Mouse (Mus musculus) neural tube, embryonic 11.5 days (tissue): ENCODE measurements around the gene Tmc8. TPM values are rescaled to one million over a fixed set of nuclear protein-coding genes. Genes with fewer than 3 reads are reported as not detected.

ENCODE experiments used
- ATAC-seq: fragments of 200-750 bp; cut with Nextera tagmentation; 2 replicates; pipeline ENCODE4 v1.8.0; 2017; ENCODE audit warnings: moderate number of reproducible peaks, mild to moderate bottlenecking, moderate TSS enrichment, moderate library complexity; ENCODE audit not compliant: insufficient read depth, low FRiP score, low TSS enrichment
- DNase-seq: peaks from one replicate; pipeline ENCODE4 v3.0.0-alpha.2; 2015; ENCODE audit warnings: low spot score
- H3K27ac ChIP-seq: fragments of 300-500 bp; sonication (generic); 2 replicates; pipeline ENCODE4 v1.5.1; 2014; ENCODE audit warnings: low read depth, mild to moderate bottlenecking, low read length
- H3K27me3 ChIP-seq: fragments of 300-500 bp; sonication (generic); 2 replicates; pipeline ENCODE4 v1.6.1; 2014; ENCODE audit warnings: mild to moderate bottlenecking, low read length, mixed read lengths; ENCODE audit not compliant: control insufficient read depth, insufficient read depth
- H3K36me3 ChIP-seq: fragments of 300-500 bp; sonication (generic); 2 replicates; pipeline ENCODE4 v1.6.1; 2014; ENCODE audit warnings: mild to moderate bottlenecking, low read length, moderate library complexity, mixed read lengths; ENCODE audit not compliant: control insufficient read depth, insufficient read depth
- H3K4me1 ChIP-seq: fragments of 300-500 bp; sonication (generic); 2 replicates; pipeline ENCODE4 v1.6.1; 2014; ENCODE audit warnings: low read length, mixed read lengths; ENCODE audit not compliant: control insufficient read depth, insufficient read depth
- H3K4me2 ChIP-seq: fragments of 300-500 bp; sonication (generic); 2 replicates; pipeline ENCODE4 v1.6.1; 2014; ENCODE audit warnings: low read depth, mild to moderate bottlenecking, moderate library complexity
- H3K4me3 ChIP-seq: fragments of 300-500 bp; sonication (generic); 2 replicates; pipeline ENCODE4 v1.5.1; 2014; ENCODE audit warnings: low read depth, low read length
- H3K9ac ChIP-seq: fragments of 300-500 bp; sonication (generic); 2 replicates; pipeline ENCODE4 v1.6.1; 2014; ENCODE audit warnings: mild to moderate bottlenecking, low read length
- H3K9me3 ChIP-seq: fragments of 300-500 bp; sonication (generic); 2 replicates; pipeline ENCODE4 v1.6.1; 2016; ENCODE audit warnings: low read length; ENCODE audit not compliant: control insufficient read depth
- WGBS: fragments of 180-500 bp; shearing (Covaris S2); extraction: QIAGEN DNeasy Blood & Tissue Kit; methylation state at CpG from one replicate; pipeline ENCODE4 v1.1.7; 2014; 5-methylcytosine and 5-hydroxymethylcytosine counted together
- polyA plus RNA-seq: library from polyadenylated mRNA; unstranded; fragments of >200 nt; fragmentation: Nextera tagmentation; extraction: Ambion mirVana; gene quantifications from 2 replicates; pipeline ENCODE4 v1.2.1, GENCODE M21; 2014

The Tmc8 gene
- polyA plus RNA-seq, result 1.0 and 1.8 TPM in 2 replicates

- no peak for ATAC-seq
- no peak for DNase-seq
- peak within 1 kb of the TSS; percentile 74 for H3K4me2 ChIP-seq
- H3K9ac ChIP-seq, result peak within 1 kb of the TSS; percentile 54
- H3K9me3 ChIP-seq, result no peaks in the 10 kb centered on the region
- peak within 1 kb of the TSS; percentile 34 for H3K4me3 ChIP-seq
- peaks cover 15% of the 10 kb centered on the region for H3K27me3 ChIP-seq
- no peaks in the 10 kb centered on the region for H3K36me3 ChIP-seq
- peaks cover 29% of the 10 kb centered on the region for H3K4me1 ChIP-seq
- 39% methylated on average over 23 of the region's 24 CpGs for WGBS
- peak within 1 kb of the TSS; percentile 49; the same call in 1 of the 2 replicates for H3K27ac ChIP-seq
Measured at GRCm38 (mm10) chr11:117781993-117782704, at the start of gene Tmc8, which contains the start of gene Tmc6. TSS of gene Tmc8 (plus strand) at chr11:117782076. TSS of gene Tmc6 (minus strand) at chr11:117782198.

- H3K9ac ChIP-seq, result no peak overlapping the region
- H3K36me3 ChIP-seq, result peaks cover 16% of the 10 kb centered on the region
- ATAC-seq (no peak), DNase-seq (no peak)
- no peak overlapping the region for H3K4me2 ChIP-seq
- no peak overlapping the region for H3K27ac ChIP-seq
- no peak overlapping the region for H3K4me3 ChIP-seq
- H3K9me3 ChIP-seq, result no peaks in the 10 kb centered on the region
- H3K4me1 ChIP-seq, result no peaks in the 10 kb centered on the region
- no peaks in the 10 kb centered on the region for H3K27me3 ChIP-seq
- WGBS, result 78% methylated on average over 5 of the region's 5 CpGs
Measured at GRCm38 (mm10) chr11:117736037-117736689, 45.7 kb upstream of the Tmc8 start.

GRCm38 (mm10) chr11:117738123-117738522 is 43.8 kb upstream of the Tmc8 start:
- Histone ChIP-seq H3K27ac (no peak overlapping the region), H3K4me3 (no peak overlapping the region), H3K27me3 (no peaks in the 10 kb centered on the region), H3K4me2 (no peak overlapping the region), H3K9me3 (no peaks in the 10 kb centered on the region), H3K4me1 (no peaks in the 10 kb centered on the region), H3K9ac (no peak overlapping the region), H3K36me3 (peaks cover 17% of the 10 kb centered on the region)
- ATAC-seq (no peak), DNase-seq (no peak)
- WGBS, result 88% methylated on average over 5 of the region's 5 CpGs

GRCm38 (mm10) chr11:117741128-117741527 is 40.7 kb upstream of the Tmc8 start:
- H3K9me3 ChIP-seq, result no peaks in the 10 kb centered on the region
- no peak overlapping the region for H3K4me3 ChIP-seq
- DNase-seq (no peak), ATAC-seq (no peak)
- no peaks in the 10 kb centered on the region for H3K27me3 ChIP-seq
- no peak overlapping the region for H3K4me2 ChIP-seq
- peaks cover 18% of the 10 kb centered on the region for H3K36me3 ChIP-seq
- no peak overlapping the region for H3K27ac ChIP-seq
- H3K9ac ChIP-seq, result no peak overlapping the region
- WGBS, result 92% methylated on average over 6 of the region's 6 CpGs
- no peaks in the 10 kb centered on the region for H3K4me1 ChIP-seq

- Histone ChIP-seq H3K9me3 (no peaks in the 10 kb centered on the region), H3K27me3 (no peaks in the 10 kb centered on the region), H3K4me2 (no peak overlapping the region), H3K4me3 (no peak overlapping the region), H3K27ac (no peak overlapping the region), H3K9ac (no peak overlapping the region), H3K36me3 (peaks cover 18% of the 10 kb centered on the region), H3K4me1 (no peaks in the 10 kb centered on the region)
- DNase-seq (no peak), ATAC-seq (no peak)
- 88% methylated on average over 8 of the region's 8 CpGs for WGBS
Measured at GRCm38 (mm10) chr11:117742243-117742642, 39.6 kb upstream of the Tmc8 start.

GRCm38 (mm10) chr11:117742715-117743114 is 39.2 kb upstream of the Tmc8 start:
- Histone ChIP-seq H3K4me1 (no peaks in the 10 kb centered on the region), H3K4me2 (no peak overlapping the region), H3K36me3 (peaks cover 18% of the 10 kb centered on the region), H3K9ac (no peak overlapping the region), H3K27me3 (no peaks in the 10 kb centered on the region), H3K9me3 (no peaks in the 10 kb centered on the region), H3K4me3 (no peak overlapping the region), H3K27ac (no peak overlapping the region)
- ATAC-seq (no peak), DNase-seq (no peak)
- 91% methylated on average over 8 of the region's 8 CpGs for WGBS

GRCm38 (mm10) chr11:117743454-117744030 is 38.3 kb upstream of the Tmc8 start:
- H3K27me3 ChIP-seq, result no peaks in the 10 kb centered on the region
- ATAC-seq, result no peak
- WGBS, result 69% methylated on average over 4 of the region's 4 CpGs
- no peak overlapping the region for H3K27ac ChIP-seq
- H3K36me3 ChIP-seq, result peaks cover 23% of the 10 kb centered on the region
- no peak overlapping the region for H3K9ac ChIP-seq
- no peaks in the 10 kb centered on the region for H3K9me3 ChIP-seq
- no peak for DNase-seq
- H3K4me2 ChIP-seq, result no peak overlapping the region
- no peak overlapping the region for H3K4me3 ChIP-seq
- H3K4me1 ChIP-seq, result no peaks in the 10 kb centered on the region

- DNase-seq, result no peak
- H3K4me3 ChIP-seq, result no peak overlapping the region
- H3K36me3 ChIP-seq, result peaks cover 27% of the 10 kb centered on the region
- no peak overlapping the region for H3K27ac ChIP-seq
- 84% methylated on average over 4 of the region's 4 CpGs for WGBS
- H3K9ac ChIP-seq, result no peak overlapping the region
- H3K9me3 ChIP-seq, result no peaks in the 10 kb centered on the region
- H3K27me3 ChIP-seq, result no peaks in the 10 kb centered on the region
- H3K4me1 ChIP-seq, result no peaks in the 10 kb centered on the region
- ATAC-seq, result no peak
- no peak overlapping the region for H3K4me2 ChIP-seq
Measured at GRCm38 (mm10) chr11:117748628-117749027, 33.2 kb upstream of the Tmc8 start.
